Mouse (Mus musculus) gastrocnemius, adult 8-10 months (tissue): ENCODE results near the gene 1600014C23Rik. TPM values are rescaled to one million over a fixed set of nuclear protein-coding genes. Genes with fewer than 3 reads are reported as not detected.

Experiments
- DNase-seq, 2 experiments: peaks; one replicate each; pipeline ENCODE4 v3.0.0; 2022; ENCODE audit warnings: low spot score in 2 of 2
- total RNA-seq, 4 experiments: library from RNA; stranded (reverse); gene quantifications; 2 replicates each; pipeline ENCODE4 v1.2.4; 2022

1600014C23Rik gene
- total RNA-seq, 4 experiments from 2014 or later = 0.92 TPM; not detected in 3

DNA sequence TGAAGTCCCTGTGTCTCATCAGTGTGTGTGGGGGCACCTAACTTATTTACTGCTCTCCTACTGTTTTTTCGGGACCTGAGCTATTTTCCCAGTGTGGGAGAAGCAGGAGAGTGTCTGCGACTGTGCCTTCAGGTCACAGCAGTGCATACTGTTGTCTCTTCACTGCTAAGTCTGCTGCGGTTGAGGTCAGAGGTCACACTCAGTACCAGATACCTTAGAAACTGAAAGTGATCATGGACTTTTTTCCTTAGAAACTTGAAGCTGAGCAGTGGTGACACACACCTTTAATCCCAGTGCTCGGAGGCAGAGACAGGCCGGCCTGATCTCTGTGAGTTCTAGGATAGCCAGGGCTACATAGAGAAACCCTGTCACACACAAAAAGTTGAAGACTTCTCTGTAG is 41.5 kb downstream of the 1600014C23Rik start:
- DNase-seq = no peak

DNA sequence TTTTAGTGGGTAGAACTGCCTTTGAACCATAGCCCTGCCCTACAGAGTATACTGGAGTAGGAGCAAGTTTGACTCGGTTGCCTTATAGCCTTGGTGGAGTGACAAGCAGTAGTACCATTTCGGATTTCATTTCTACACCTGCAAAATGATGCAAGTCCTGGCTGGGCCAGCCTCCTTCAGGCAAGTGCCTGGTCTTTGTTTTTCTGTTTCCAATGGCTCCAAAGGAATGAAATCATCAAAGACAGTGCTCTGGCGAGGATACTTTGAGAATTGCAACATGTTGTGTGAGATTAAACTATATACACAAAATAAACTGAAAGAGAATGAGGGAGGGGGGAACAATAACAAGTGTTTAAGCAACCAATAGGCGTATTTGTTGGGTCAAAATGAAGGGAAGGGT is 43.6 kb downstream of the 1600014C23Rik start:
- DNase-seq = no peak

DNA sequence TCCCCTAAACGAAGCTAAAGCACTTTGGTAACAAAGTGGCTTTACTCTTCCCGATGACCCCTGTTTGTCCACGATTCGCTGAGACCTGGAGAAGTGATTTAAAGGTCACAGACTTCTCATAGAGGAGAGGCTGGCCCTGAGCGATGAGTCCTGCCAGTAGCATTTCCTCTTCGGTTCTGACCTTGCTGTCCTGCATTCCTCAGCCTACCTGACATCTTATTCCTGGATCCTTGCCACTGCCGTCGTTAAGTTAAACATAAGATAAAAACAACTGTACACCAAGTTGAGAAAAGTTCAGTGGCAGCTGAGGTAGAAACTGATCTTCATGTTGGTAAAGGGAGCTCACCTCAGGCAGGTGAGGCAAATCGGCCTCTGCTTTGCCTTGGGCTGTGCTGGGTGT is 44.5 kb downstream of the 1600014C23Rik start:
- no peak for DNase-seq

DNA sequence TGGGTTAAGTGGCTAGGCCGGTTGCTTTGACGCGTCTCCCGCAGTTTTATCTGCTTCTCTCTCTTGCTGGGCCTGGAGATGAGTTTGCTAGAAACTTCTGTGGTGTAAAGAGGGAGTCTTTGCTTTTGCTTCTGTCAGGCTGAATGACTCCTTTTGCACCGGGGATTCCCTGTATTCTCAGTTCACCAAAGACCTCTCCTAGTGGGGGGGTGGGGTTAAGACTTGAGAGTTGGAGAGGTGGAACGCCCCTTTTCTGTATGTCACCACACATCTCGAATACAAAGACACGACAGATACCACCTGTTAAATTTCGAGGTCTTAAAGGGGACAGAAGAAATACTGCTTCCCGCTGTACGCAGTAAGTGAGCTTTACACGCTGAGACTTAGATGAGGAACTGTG is 46.9 kb downstream of the 1600014C23Rik start, which contains the start of gene Tmem63b:
Gene Tmem63b (minus strand): TSS at position 190 of the 400 bp plus-strand sequence.
- DNase-seq = no peak

DNA sequence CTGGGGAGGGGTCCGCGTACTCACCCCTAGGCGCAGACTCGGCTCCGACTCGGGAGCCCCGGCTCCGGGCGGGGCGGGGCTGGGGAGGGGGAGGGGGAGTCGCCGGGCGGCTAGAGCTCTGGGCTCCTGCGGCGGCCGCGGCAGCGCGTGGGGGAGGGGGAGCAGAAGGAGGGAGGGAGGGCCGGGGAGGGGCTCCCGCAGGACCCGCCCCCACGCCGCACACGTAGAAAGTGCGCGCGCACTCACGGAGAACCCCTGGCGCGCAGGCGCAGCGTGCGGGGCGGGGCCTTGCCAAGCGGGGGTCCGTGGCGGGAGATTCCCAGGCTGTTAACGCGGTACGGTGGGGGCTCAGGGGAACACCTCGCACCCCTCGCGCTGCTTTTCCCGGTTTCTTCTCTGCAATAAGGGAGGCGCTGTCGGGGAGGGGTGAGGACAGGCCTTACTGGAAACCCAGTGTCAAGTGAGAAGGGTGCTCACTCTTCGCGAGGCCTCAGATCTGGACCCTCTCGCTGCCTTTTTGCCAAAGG is 47.5 kb downstream of the 1600014C23Rik start, which contains the start of gene Mrpl14:
Gene Mrpl14 (plus strand): TSS at position 230 of the 527 bp plus-strand sequence.
- peak; percentile 78 to 86 for DNase-seq

DNA sequence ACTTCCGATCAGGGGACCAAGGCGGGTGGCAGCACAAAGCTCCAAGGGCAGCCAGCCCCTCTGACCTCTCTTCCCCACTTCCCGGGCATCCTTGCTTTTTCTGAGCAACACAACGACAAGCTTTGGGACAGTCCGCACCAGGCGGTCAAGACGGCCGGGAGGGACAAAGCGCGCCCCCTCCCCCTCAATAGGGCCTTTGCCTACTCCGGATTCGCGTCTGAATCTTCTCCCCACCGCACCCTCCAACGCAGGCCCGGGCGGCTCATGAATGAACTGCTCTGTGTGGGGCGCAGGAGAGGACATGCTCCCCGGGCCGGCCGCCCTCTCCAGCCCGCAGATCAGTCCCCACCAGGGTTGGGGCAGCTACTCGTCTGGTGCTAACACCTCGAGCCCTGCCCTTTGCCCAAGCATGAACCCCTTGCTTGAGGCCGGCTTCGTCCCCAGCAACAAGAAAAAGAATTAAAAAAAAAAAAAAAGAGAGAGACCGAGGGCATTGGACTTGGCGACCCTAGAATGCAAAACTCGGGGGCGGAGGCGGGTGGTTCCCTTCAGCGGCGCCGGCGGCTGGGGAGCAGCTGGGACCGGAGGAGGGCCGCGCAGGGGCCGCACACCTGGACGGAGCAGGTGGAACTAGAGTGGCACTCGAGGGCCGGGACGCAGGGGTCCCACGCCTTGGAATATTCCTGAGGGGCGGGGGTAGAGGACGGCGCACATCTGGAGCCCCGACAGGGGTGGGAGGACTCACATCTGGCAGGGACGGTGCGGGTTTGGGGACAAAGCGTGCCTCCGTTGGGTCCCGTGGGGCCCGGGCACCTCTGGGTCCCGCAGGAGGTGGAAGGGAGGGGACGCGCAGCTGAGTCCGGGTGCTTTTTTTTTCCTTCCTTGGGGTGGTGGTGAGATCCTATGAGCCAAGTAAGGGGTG is 48.2 kb downstream of the 1600014C23Rik start:
- DNase-seq = no peak

DNA sequence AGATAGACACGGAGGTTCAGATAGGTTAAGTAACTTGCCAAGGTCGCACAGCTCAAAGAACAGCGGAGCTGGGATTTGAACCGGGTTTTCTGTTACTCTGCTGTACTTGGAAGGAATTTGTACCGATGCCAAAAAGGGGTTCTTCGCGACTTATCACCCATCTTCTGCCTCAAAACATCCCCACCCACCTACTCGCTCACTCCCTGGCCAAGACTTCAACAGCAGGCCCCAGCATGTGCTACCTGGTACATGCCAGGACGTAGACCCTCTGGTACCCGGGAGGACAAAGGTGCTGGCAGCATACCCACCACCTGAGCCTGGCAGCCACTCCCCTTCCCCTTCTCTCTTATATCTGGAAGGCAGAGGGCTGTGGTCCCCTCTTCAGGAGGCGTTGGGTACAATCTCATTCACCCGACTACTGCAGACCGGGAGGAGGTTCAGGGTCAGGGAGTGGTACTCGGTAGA is 48.9 kb downstream of the 1600014C23Rik start:
- DNase-seq = no peak

Other genes starting within 250 kb of the 1600014C23Rik start
- 10 to 100 TPM; 13.6 to 15.4 (median 14.2) TPM for gene Aars2, start 227.0 kb downstream of the 1600014C23Rik start, total RNA-seq
- not detected for gene Tcte1, start 210.4 kb downstream of the 1600014C23Rik start, total RNA-seq
- not detected for gene Tmem151b, start 184.2 kb downstream of the 1600014C23Rik start, total RNA-seq
- gene Nfkbie, start 178.1 kb downstream of the 1600014C23Rik start, total RNA-seq = under 1 TPM; 0.27 to 0.56 (median 0.34) TPM
- 10 to 100 TPM; 17.2 to 22.9 (median 19.8) TPM for gene Slc35b2, start 170.0 kb downstream of the 1600014C23Rik start, total RNA-seq
- gene Hsp90ab1, start 160.6 kb downstream of the 1600014C23Rik start, total RNA-seq = 1,000 to 10,000 TPM; 1,140 to 1,362 (median 1,203) TPM
- 10 to 100 TPM; 26.6 to 31.2 (median 27.2) TPM for gene Slc29a1, start 134.2 kb downstream of the 1600014C23Rik start, total RNA-seq
- gene Mymx, start 131.7 kb downstream of the 1600014C23Rik start, total RNA-seq = not detected
- gene Capn11, start 74.5 kb downstream of the 1600014C23Rik start, total RNA-seq = under 1 TPM; 0.15 to 0.51 (median 0.33) TPM
- gene Mrpl14, start 47.5 kb downstream of the 1600014C23Rik start, total RNA-seq = 100 to 1,000 TPM; 105 to 141 (median 132) TPM
- gene Tmem63b, start 46.9 kb downstream of the 1600014C23Rik start, total RNA-seq = 10 to 100 TPM; 65.5 to 74.0 (median 68.3) TPM